Mouse (Mus musculus): ENCODE data around the gene Hsd3b7. TPM values are rescaled to one million over a fixed set of nuclear protein-coding genes. Genes with fewer than 3 reads are reported as not detected.

The Hsd3b7 gene
- polyA plus RNA-seq (2015; fragmentation: Nextera tagmentation; extraction: Ambion mirVana), result 8.6 and 9.2 TPM in 2 replicates

DNA sequence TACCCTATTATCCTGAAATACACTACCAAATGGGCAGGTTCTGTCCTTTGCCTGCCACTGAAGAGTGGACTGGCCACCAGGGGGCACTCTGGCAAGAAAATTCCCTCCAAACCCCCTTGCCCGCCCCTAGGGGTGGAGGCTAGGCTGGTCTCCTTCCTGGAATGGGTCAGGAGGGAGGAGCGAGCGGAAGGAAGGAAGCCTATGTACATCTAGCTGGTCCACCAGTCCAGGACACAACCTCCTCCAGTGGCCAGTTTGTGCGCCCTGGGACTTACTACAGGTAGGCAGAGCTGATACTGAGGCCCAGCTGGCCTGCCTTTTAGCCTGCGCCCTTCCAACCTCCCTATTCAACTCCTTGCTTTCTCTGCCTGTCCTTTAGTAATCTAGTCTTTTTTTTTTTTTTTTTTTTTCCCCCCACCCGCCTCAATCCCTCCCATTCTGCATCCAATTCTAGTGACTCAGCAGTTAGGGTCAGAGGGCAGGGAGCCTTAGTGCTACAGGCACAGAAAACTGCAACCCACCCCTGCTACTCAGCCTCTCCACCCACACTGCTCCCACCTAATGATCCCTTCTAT, at the start of gene Hsd3b7:
Gene Hsd3b7, plus strand, starts transcription at position 170 of the 575 bp plus-strand sequence.
- H3K4me1 ChIP-seq (replicated peaks), result peaks cover 8% of the 10 kb centered on the region; the same call in 1 of the 2 replicates
- H3K4me3 ChIP-seq (replicated peaks), result 0 out of 2 replicates have a peak within 1 kb of the TSS, but pooled peaks have one; percentile 0
- peak within 1 kb of the TSS; percentile 19; the same call in 1 of the 2 replicates for H3K27ac ChIP-seq
- H3K27me3 ChIP-seq, result no peaks in the 10 kb centered on the region
- H3K9ac ChIP-seq (replicated peaks), result peak within 1 kb of the TSS; percentile 42; the same call in 1 of the 2 replicates
- H3K4me2 ChIP-seq (replicated peaks), result peak within 1 kb of the TSS; percentile 14
- peak; percentile 89 for ATAC-seq
- H3K9me3 ChIP-seq, result no peaks in the 10 kb centered on the region
- WGBS, result 24% methylated on average over 6 of the region's 6 CpGs
- H3K36me3 ChIP-seq, result peaks cover 77% of the 10 kb centered on the region

DNA sequence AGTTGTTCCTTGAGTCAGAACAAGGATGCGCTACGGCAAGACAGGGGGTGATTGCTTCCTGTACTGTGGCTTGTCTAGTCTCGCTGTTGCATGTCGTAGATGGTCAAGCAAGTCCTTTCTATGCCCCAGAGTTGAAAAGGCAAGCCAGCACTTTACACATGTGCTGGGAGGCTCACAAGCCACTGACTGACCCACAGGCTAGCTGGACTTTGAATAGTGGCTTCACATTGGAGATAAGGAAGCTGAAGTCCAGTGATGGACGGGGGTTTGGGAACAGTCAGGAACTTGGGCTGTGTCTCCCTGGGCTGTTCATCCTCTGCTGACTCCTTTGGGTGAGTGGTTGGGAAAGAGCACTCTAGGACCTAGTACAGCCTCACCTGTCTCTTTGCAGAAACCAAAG, 48.8 kb upstream of the Hsd3b7 start:
- H3K27ac ChIP-seq, result no peak overlapping the region
- H3K4me3 ChIP-seq (replicated peaks), result no peak overlapping the region
- ATAC-seq, result no peak
- H3K9me3 ChIP-seq, result no peaks in the 10 kb centered on the region
- WGBS, result 95% methylated on average over 5 of the region's 5 CpGs
- H3K9ac ChIP-seq (replicated peaks), result no peak overlapping the region
- no peak overlapping the region for H3K4me2 ChIP-seq (replicated peaks)
- peaks cover 59% of the 10 kb centered on the region for H3K4me1 ChIP-seq (replicated peaks)
- H3K27me3 ChIP-seq, result no peaks in the 10 kb centered on the region
- H3K36me3 ChIP-seq, result peaks cover 89% of the 10 kb centered on the region

DNA sequence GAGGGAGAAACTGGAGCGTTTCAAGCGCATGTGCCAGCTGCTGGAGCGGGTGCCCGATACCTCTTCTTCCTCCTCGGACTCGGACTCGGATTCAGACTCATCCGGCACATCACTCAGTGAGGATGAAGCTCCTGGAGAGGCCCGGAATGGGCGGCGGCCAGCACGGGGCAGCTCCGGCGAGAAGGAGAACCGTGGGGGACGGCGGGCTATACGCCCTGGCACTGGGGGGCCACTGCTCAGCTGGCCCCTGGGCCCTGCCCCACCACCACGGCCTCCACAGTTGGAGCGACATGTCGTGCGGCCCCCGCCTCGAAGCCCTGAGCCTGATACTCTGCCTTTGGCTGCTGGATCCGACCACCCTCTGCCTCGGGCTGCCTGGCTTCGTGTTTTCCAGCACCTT, 48.3 kb upstream of the Hsd3b7 start:
- peaks cover 61% of the 10 kb centered on the region for H3K4me1 ChIP-seq (replicated peaks)
- 94% methylated on average over 27 of the region's 27 CpGs for WGBS
- no peak overlapping the region for H3K4me2 ChIP-seq (replicated peaks)
- H3K36me3 ChIP-seq, result peaks cover 93% of the 10 kb centered on the region
- H3K9me3 ChIP-seq, result no peaks in the 10 kb centered on the region
- H3K9ac ChIP-seq (replicated peaks), result no peak overlapping the region; the same call in 1 of the 2 replicates
- ATAC-seq, result no peak
- H3K27me3 ChIP-seq, result no peaks in the 10 kb centered on the region
- no peak overlapping the region for H3K27ac ChIP-seq
- H3K4me3 ChIP-seq (replicated peaks), result no peak overlapping the region

DNA sequence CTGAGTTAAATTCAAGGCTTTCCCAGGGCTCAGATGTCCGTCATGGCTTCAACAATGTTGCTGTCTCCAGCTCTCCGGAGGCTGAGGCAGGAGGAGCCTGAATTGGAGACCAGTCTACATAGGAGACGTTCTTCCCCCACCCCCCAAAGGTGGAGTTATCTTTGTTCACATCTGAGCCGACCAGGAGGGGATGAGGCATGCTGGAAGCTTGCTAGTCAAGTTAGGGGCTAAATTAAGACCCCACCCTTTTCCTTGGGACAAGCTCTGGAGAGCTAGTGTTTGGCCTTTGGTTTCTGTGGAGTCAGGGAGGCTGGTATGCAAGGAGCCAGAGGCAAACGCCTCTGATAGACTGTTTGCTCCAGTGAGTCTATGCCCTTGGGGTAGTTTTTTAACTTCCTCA, 47.2 kb upstream of the Hsd3b7 start:
- Histone ChIP-seq H3K4me1 (replicated peaks) (peaks cover 55% of the 10 kb centered on the region), H3K4me2 (replicated peaks) (no peak overlapping the region), H3K27ac (no peak overlapping the region), H3K9ac (replicated peaks) (no peak overlapping the region), H3K4me3 (replicated peaks) (no peak overlapping the region), H3K27me3 (no peaks in the 10 kb centered on the region), H3K9me3 (no peaks in the 10 kb centered on the region), H3K36me3 (peaks cover 100% of the 10 kb centered on the region)
- ATAC-seq, result no peak
- 81% methylated on average over 5 of the region's 5 CpGs for WGBS

DNA sequence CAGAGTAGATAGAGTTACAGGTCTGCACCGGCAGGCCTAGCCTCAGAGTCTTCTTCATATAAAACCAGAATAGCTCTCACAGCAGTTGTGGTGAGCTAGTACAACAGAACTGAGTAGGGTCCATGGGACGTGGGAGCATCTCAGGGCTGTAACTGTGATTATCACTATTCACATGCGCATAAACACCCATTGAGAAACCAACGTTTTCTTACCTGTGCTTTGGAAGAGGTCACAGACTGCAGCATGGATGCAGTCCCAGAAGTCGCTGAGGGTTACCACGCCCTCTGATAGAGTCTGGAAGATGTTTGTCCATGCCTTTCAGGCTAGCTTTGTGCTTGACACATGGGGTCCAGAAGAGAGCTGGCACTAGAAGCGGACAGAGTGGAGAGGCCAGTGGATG, 46.7 kb upstream of the Hsd3b7 start:
- WGBS, result 92% methylated on average over 7 of the region's 7 CpGs
- peaks cover 100% of the 10 kb centered on the region for H3K36me3 ChIP-seq
- no peak for ATAC-seq

DNA sequence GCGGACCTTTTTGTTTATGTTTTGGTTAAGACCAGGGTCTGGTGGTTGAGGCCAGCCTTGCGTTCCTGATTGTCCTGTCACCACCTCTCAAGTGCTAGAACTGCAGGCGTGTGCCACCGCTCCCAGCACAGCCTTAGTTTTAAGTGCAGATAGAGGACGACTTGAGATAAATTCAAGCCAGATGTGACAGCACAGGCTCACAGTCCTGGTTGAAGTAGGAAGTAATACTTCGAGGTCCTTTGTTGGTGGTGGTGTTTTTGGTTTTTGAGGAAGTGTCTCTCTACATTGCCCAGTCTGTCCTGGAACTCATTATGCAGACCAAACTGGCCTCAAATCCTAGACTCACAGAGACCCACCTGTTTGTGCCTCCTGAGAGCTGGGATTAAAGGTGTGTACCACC, 40.7 kb upstream of the Hsd3b7 start:
- H3K36me3 ChIP-seq, result peaks cover 86% of the 10 kb centered on the region
- no peak for ATAC-seq
- H3K4me2 ChIP-seq (replicated peaks), result no peak overlapping the region
- H3K4me1 ChIP-seq (replicated peaks), result peaks cover 25% of the 10 kb centered on the region
- no peak overlapping the region for H3K9ac ChIP-seq (replicated peaks)
- no peaks in the 10 kb centered on the region for H3K9me3 ChIP-seq
- no peak overlapping the region for H3K27ac ChIP-seq
- no peak overlapping the region for H3K4me3 ChIP-seq (replicated peaks)
- 80% methylated on average over 6 of the region's 6 CpGs for WGBS
- no peaks in the 10 kb centered on the region for H3K27me3 ChIP-seq

More for the DNA sequence above, 46.7 kb upstream of the Hsd3b7 start:
- no peak overlapping the region for H3K9ac ChIP-seq (replicated peaks)
- no peaks in the 10 kb centered on the region for H3K27me3 ChIP-seq
- H3K4me1 ChIP-seq (replicated peaks), result peaks cover 49% of the 10 kb centered on the region
- H3K27ac ChIP-seq, result no peak overlapping the region
- no peak overlapping the region for H3K4me2 ChIP-seq (replicated peaks)
- H3K4me3 ChIP-seq (replicated peaks), result no peak overlapping the region
- no peaks in the 10 kb centered on the region for H3K9me3 ChIP-seq

- ATAC-seq, result no peak
- Histone ChIP-seq H3K4me2 (replicated peaks) (no peak overlapping the region), H3K36me3 (peaks cover 86% of the 10 kb centered on the region), H3K9ac (replicated peaks) (no peak overlapping the region), H3K27me3 (no peaks in the 10 kb centered on the region), H3K4me1 (replicated peaks) (peaks cover 21% of the 10 kb centered on the region), H3K27ac (no peak overlapping the region), H3K9me3 (no peaks in the 10 kb centered on the region), H3K4me3 (replicated peaks) (no peak overlapping the region)
- 83% methylated on average over 3 of the region's 3 CpGs for WGBS
Observed at GRCm38 (mm10) chr7:127760478-127760877, 39.9 kb upstream of the Hsd3b7 start.

- Histone ChIP-seq H3K27ac (no peak overlapping the region), H3K36me3 (peaks cover 86% of the 10 kb centered on the region), H3K4me1 (replicated peaks) (peaks cover 15% of the 10 kb centered on the region), H3K27me3 (no peaks in the 10 kb centered on the region), H3K4me3 (replicated peaks) (no peak overlapping the region), H3K9ac (replicated peaks) (no peak overlapping the region), H3K4me2 (replicated peaks) (no peak overlapping the region), H3K9me3 (no peaks in the 10 kb centered on the region)
- WGBS, result 49% methylated on average over 7 of the region's 7 CpGs
- no peak for ATAC-seq
Observed at GRCm38 (mm10) chr7:127761026-127761425, 39.4 kb upstream of the Hsd3b7 start.

DNA sequence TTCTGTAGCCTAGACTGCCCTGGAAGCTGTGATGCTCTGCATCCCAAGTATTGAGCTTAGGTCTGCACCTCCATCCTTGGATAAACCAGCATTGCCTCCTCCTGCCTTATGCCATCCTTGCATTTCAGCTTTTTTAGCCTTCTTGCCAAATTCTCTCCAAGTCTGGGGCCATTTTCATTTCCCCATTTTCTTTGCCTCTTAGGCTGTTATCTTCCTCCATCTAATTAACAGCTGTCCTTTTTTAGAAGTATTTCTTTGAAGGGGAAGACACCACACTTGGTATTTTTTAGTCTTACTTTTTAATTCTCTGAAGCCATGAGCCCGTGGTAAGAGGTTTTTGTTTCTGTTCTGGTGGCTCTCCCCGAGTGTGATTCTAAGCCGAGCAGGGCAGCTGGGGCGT, 36.8 kb upstream of the Hsd3b7 start:
- H3K36me3 ChIP-seq, result peaks cover 85% of the 10 kb centered on the region
- H3K27me3 ChIP-seq, result no peaks in the 10 kb centered on the region
- 94% methylated on average over 4 of the region's 4 CpGs for WGBS
- no peak for ATAC-seq
- no peak overlapping the region for H3K4me2 ChIP-seq (replicated peaks)
- H3K9me3 ChIP-seq, result no peaks in the 10 kb centered on the region
- H3K9ac ChIP-seq (replicated peaks), result no peak overlapping the region
- no peak overlapping the region for H3K4me3 ChIP-seq (replicated peaks)
- peaks cover 11% of the 10 kb centered on the region for H3K4me1 ChIP-seq (replicated peaks)
- no peak overlapping the region for H3K27ac ChIP-seq

GRCm38 (mm10) chr7:127765756-127766155, 34.6 kb upstream of the Hsd3b7 start:
- no peak for ATAC-seq
- no peak overlapping the region for H3K27ac ChIP-seq
- WGBS, result 93% methylated on average over 2 of the region's 2 CpGs
- peaks cover 29% of the 10 kb centered on the region for H3K4me1 ChIP-seq (replicated peaks)
- no peak overlapping the region for H3K4me2 ChIP-seq (replicated peaks)
- no peaks in the 10 kb centered on the region for H3K27me3 ChIP-seq
- H3K9me3 ChIP-seq, result no peaks in the 10 kb centered on the region
- peaks cover 73% of the 10 kb centered on the region for H3K36me3 ChIP-seq
- no peak overlapping the region for H3K9ac ChIP-seq (replicated peaks)
- H3K4me3 ChIP-seq (replicated peaks), result no peak overlapping the region

GRCm38 (mm10) chr7:127766851-127767609, 33.4 kb upstream of the Hsd3b7 start:
- Histone ChIP-seq H3K9me3 (no peaks in the 10 kb centered on the region), H3K4me1 (replicated peaks) (peaks cover 31% of the 10 kb centered on the region), H3K4me3 (replicated peaks) (no peak overlapping the region), H3K4me2 (replicated peaks) (no peak overlapping the region), H3K27ac (no peak overlapping the region), H3K36me3 (peaks cover 62% of the 10 kb centered on the region), H3K9ac (replicated peaks) (no peak overlapping the region), H3K27me3 (no peaks in the 10 kb centered on the region)
- 88% methylated on average over 17 of the region's 17 CpGs for WGBS
- no peak for ATAC-seq

- H3K27me3 ChIP-seq, result no peaks in the 10 kb centered on the region
- no peaks in the 10 kb centered on the region for H3K9me3 ChIP-seq
- H3K4me2 ChIP-seq (replicated peaks), result no peak overlapping the region
- no peak for ATAC-seq
- WGBS, result 96% methylated on average over 19 of the region's 19 CpGs
- no peak overlapping the region for H3K4me3 ChIP-seq (replicated peaks)
- peaks cover 55% of the 10 kb centered on the region for H3K36me3 ChIP-seq
- 0 out of 2 replicates have a peak overlapping the region, but pooled peaks have one; percentile 14 for H3K9ac ChIP-seq (replicated peaks)
- H3K27ac ChIP-seq, result 0 out of 2 replicates have a peak overlapping the region, but pooled peaks have one; percentile 73
- H3K4me1 ChIP-seq (replicated peaks), result peaks cover 31% of the 10 kb centered on the region
Observed at GRCm38 (mm10) chr7:127767671-127768345, 32.6 kb upstream of the Hsd3b7 start.

All from midbrain, embryonic 13.5 days (tissue).